Mouse (Mus musculus) kidney, adult 2 months (tissue): ENCODE data around the gene Hpgd.

ENCODE experiments used
- CTCF ChIP-seq: fragments of 200-500 bp; conservative IDR thresholded peaks from 2 replicates; pipeline ENCODE4 v1.5.1; 2011; ENCODE audit warnings: low read depth, mild to moderate bottlenecking, control low read depth, low read length, moderate library complexity, mixed read lengths; ENCODE audit not compliant: insufficient read depth, insufficient read length
- POLR2A ChIP-seq: fragments of 200-500 bp; IDR thresholded peaks from one replicate; pipeline ENCODE4 v1.6.1; 2011; ENCODE audit warnings: low read depth, low read length, control low read depth

GRCm38 (mm10) chr8:56293480-56293879 is 905 bp upstream of the Hpgd start:
- no peak for TF ChIP-seq CTCF
- no peak for TF ChIP-seq POLR2A
